In genomic region chr11:49244595-49244930, GRCm38 (mm10) we compare ENCODE assay signal across 8 mouse cellular contexts. TPM values are rescaled to one million over a fixed set of nuclear protein-coding genes. Genes with fewer than 3 reads are reported as not detected.
DNase-seq lines count a peak whose midpoint lies in the region; ATAC-seq and TF ChIP-seq lines count a peak whose summit lies in the region.

No protein-coding gene starts in this region.

- no peaks in the 10 kb centered on the region for H3K36me3 ChIP-seq in kidney, embryonic 14.5 days (ENCODE audit: control insufficient read depth, insufficient read depth, low read length)
- no peaks in the 10 kb centered on the region for H3K36me3 ChIP-seq in hindbrain, embryonic 10.5 days
- H3K36me3 ChIP-seq in midbrain, embryonic 11.5 days (ENCODE audit: control insufficient read depth, insufficient read depth, low read length): no peaks in the 10 kb centered on the region

- peak overlapping the region; percentile 34 for H3K4me2 ChIP-seq in kidney, embryonic 14.5 days (replicated peaks; ENCODE audit: low read depth, low read length)
- peak overlapping the region; percentile 45 for H3K4me2 ChIP-seq in midbrain, embryonic 11.5 days

- H3K27me3 ChIP-seq in kidney, embryonic 14.5 days (ENCODE audit: control insufficient read depth, insufficient read depth, low read length): no peaks in the 10 kb centered on the region
- H3K27me3 ChIP-seq in hindbrain, embryonic 10.5 days (ENCODE audit: insufficient read depth, poor library complexity, severe bottlenecking): no peaks in the 10 kb centered on the region
- no peaks in the 10 kb centered on the region for H3K27me3 ChIP-seq in midbrain, embryonic 11.5 days (ENCODE audit: control insufficient read depth, insufficient read depth, low read length)

- peak overlapping the region; percentile 51 for H3K4me3 ChIP-seq in kidney, embryonic 14.5 days (ENCODE audit: low read length)
- peak overlapping the region; percentile 70 for H3K4me3 ChIP-seq in bone marrow, adult 2 months (replicated peaks; ENCODE audit: control insufficient read depth, low read depth, low read length)
- H3K4me3 ChIP-seq in hindbrain, embryonic 10.5 days: peak overlapping the region; percentile 67
- peak overlapping the region; percentile 52 for H3K4me3 ChIP-seq in midbrain, embryonic 11.5 days (ENCODE audit: low read depth, low read length)

- 3% methylated on average over 4 of the region's 4 CpGs for WGBS in kidney, embryonic 14.5 days
- WGBS in bone marrow, adult 2 months: under 1% methylated on average over 4 of the region's 4 CpGs
- WGBS in hindbrain, embryonic 10.5 days: under 1% methylated on average over 4 of the region's 4 CpGs
- under 1% methylated on average over 4 of the region's 4 CpGs for WGBS in midbrain, embryonic 11.5 days

- no peak for TF ChIP-seq CTCF in bone marrow, adult 2 months (IDR thresholded peaks at IDR 0.05; ENCODE audit: control insufficient read depth, insufficient read depth, low read length)

- peak; percentile 1; the same call in 1 of the 2 replicates for ATAC-seq in kidney, embryonic 14.5 days (ENCODE audit: low FRiP score, low TSS enrichment)
- peak; percentile 0; the same call in 1 of the 2 replicates for ATAC-seq in midbrain, embryonic 11.5 days (ENCODE audit: low FRiP score)

- no peak overlapping the region for H3K9ac ChIP-seq in kidney, embryonic 14.5 days (ENCODE audit: low read depth, low read length)
- peak overlapping the region; percentile 67; the same call in 1 of the 2 replicates for H3K9ac ChIP-seq in midbrain, embryonic 11.5 days (ENCODE audit: low read length)

- no peak for TF ChIP-seq POLR2A in bone marrow, adult 2 months (IDR thresholded peaks at IDR 0.05; ENCODE audit: borderline replicate concordance, control insufficient read depth, low read depth, low read length)

- no peak for DNase-seq in kidney, adult 9 months
- DNase-seq in hindbrain, embryonic 10.5 days (ENCODE audit: low spot score): no peak
- DNase-seq in midbrain, embryonic 11.5 days (ENCODE audit: low spot score, missing footprints): no peak
- no peak for DNase-seq in yolk sac, embryonic 10.5 days (ENCODE audit: low spot score)
- no peak for DNase-seq in cerebellum, adult 11 months
- DNase-seq in right cerebral cortex, postnatal 10 days (ENCODE audit: low spot score in 2 of 2): no peak

- 0 out of 2 replicates have a peak, but pooled peaks cover 3% of the 10 kb centered on the region for H3K9me3 ChIP-seq in kidney, embryonic 14.5 days (ENCODE audit: control insufficient read depth, low read length)
- no peaks in the 10 kb centered on the region for H3K9me3 ChIP-seq in hindbrain, embryonic 10.5 days
- no peaks in the 10 kb centered on the region for H3K9me3 ChIP-seq in midbrain, embryonic 11.5 days (ENCODE audit: control insufficient read depth, low read length)

- peaks cover 22% of the 10 kb centered on the region for H3K4me1 ChIP-seq in kidney, embryonic 14.5 days (ENCODE audit: control insufficient read depth, insufficient read depth, low read length)
- peaks cover 11% of the 10 kb centered on the region for H3K4me1 ChIP-seq in bone marrow, adult 2 months (ENCODE audit: control insufficient read depth, insufficient read depth, low read length)
- H3K4me1 ChIP-seq in hindbrain, embryonic 10.5 days (replicated peaks): peaks cover 46% of the 10 kb centered on the region
- H3K4me1 ChIP-seq in midbrain, embryonic 11.5 days (ENCODE audit: control insufficient read depth, insufficient read depth, low read length): peaks cover 11% of the 10 kb centered on the region; the same call in 1 of the 2 replicates

- H3K27ac ChIP-seq in kidney, embryonic 14.5 days (ENCODE audit: low read depth, low read length): peak overlapping the region; percentile 80; the same call in 1 of the 2 replicates
- H3K27ac ChIP-seq in bone marrow, adult 2 months (ENCODE audit: control insufficient read depth, insufficient read depth, low read depth, low read length, poor library complexity): peak overlapping the region; percentile 90
- peak overlapping the region; percentile 89 for H3K27ac ChIP-seq in hindbrain, embryonic 10.5 days
- 0 out of 2 replicates have a peak overlapping the region, but pooled peaks have one; percentile 89 for H3K27ac ChIP-seq in midbrain, embryonic 11.5 days (ENCODE audit: low read depth, low read length)

RNA-seq across cellular contexts. Expression of gene Mgat1, which starts 0.6 kb away (rescaled TPM):
- polyA plus RNA-seq in kidney, embryonic 14.5 days (2014; fragmentation: Nextera tagmentation; extraction: Ambion mirVana): 43.8 and 55.3 TPM in 2 replicates
- polyA plus RNA-seq in bone marrow, adult 2 months (2011; ENCODE audit: insufficient read depth, insufficient read length, low replicate concordance, missing spikeins): 37.4 and 63.1 TPM in 2 replicates
- polyA plus RNA-seq in hindbrain, embryonic 10.5 days (2016; fragmentation: Nextera tagmentation; extraction: Ambion mirVana): 39.9 and 43.2 TPM in 2 replicates
- polyA plus RNA-seq in midbrain, embryonic 11.5 days (2014; fragmentation: Nextera tagmentation; extraction: Ambion mirVana): 30.1 and 30.5 TPM in 2 replicates

RNA-seq across cellular contexts. Expression of gene Olfr1393, which starts 33.5 kb away (rescaled TPM):
- polyA plus RNA-seq in kidney, embryonic 14.5 days (2014; fragmentation: Nextera tagmentation; extraction: Ambion mirVana): not detected in 2 replicates
- polyA plus RNA-seq in bone marrow, adult 2 months (2011; ENCODE audit: insufficient read depth, insufficient read length, low replicate concordance, missing spikeins): 0.50 TPM in 1 of 2 replicates, not detected in the other
- not detected in 2 replicates for polyA plus RNA-seq in hindbrain, embryonic 10.5 days (2016; fragmentation: Nextera tagmentation; extraction: Ambion mirVana)
- not detected in 2 replicates for polyA plus RNA-seq in midbrain, embryonic 11.5 days (2014; fragmentation: Nextera tagmentation; extraction: Ambion mirVana)

RNA-seq across cellular contexts. Expression of gene Olfr1392, which starts 40.5 kb away (rescaled TPM):
- polyA plus RNA-seq in kidney, embryonic 14.5 days (2014; fragmentation: Nextera tagmentation; extraction: Ambion mirVana): not detected in 2 replicates
- not detected in 2 replicates for polyA plus RNA-seq in bone marrow, adult 2 months (2011; ENCODE audit: insufficient read depth, insufficient read length, low replicate concordance, missing spikeins)
- 0.10 TPM in 1 of 2 replicates, not detected in the other for polyA plus RNA-seq in hindbrain, embryonic 10.5 days (2016; fragmentation: Nextera tagmentation; extraction: Ambion mirVana)
- not detected in 2 replicates for polyA plus RNA-seq in midbrain, embryonic 11.5 days (2014; fragmentation: Nextera tagmentation; extraction: Ambion mirVana)

RNA-seq across cellular contexts. Expression of gene Zfp62, which starts 41.5 kb away (rescaled TPM):
- polyA plus RNA-seq in kidney, embryonic 14.5 days (2014; fragmentation: Nextera tagmentation; extraction: Ambion mirVana): 27.6 and 51.1 TPM in 2 replicates
- 10.4 and 12.0 TPM in 2 replicates for polyA plus RNA-seq in bone marrow, adult 2 months (2011; ENCODE audit: insufficient read depth, insufficient read length, low replicate concordance, missing spikeins)
- 28.7 and 43.2 TPM in 2 replicates for polyA plus RNA-seq in hindbrain, embryonic 10.5 days (2016; fragmentation: Nextera tagmentation; extraction: Ambion mirVana)
- 65.4 and 70.2 TPM in 2 replicates for polyA plus RNA-seq in midbrain, embryonic 11.5 days (2014; fragmentation: Nextera tagmentation; extraction: Ambion mirVana)

RNA-seq across cellular contexts. Expression of gene Btnl9, which starts 57.6 kb away (rescaled TPM):
- polyA plus RNA-seq in kidney, embryonic 14.5 days (2014; fragmentation: Nextera tagmentation; extraction: Ambion mirVana): 1.6 and 3.1 TPM in 2 replicates
- polyA plus RNA-seq in bone marrow, adult 2 months (2011; ENCODE audit: insufficient read depth, insufficient read length, low replicate concordance, missing spikeins): 2.1 and 4.9 TPM in 2 replicates
- polyA plus RNA-seq in hindbrain, embryonic 10.5 days (2016; fragmentation: Nextera tagmentation; extraction: Ambion mirVana): 0.22 TPM in 1 of 2 replicates, not detected in the other
- polyA plus RNA-seq in midbrain, embryonic 11.5 days (2014; fragmentation: Nextera tagmentation; extraction: Ambion mirVana): 0.43 TPM in 1 of 2 replicates, not detected in the other
